Mouse (Mus musculus): ENCODE measurements around the gene Pou3f1.

Pou3f1 gene

DNA sequence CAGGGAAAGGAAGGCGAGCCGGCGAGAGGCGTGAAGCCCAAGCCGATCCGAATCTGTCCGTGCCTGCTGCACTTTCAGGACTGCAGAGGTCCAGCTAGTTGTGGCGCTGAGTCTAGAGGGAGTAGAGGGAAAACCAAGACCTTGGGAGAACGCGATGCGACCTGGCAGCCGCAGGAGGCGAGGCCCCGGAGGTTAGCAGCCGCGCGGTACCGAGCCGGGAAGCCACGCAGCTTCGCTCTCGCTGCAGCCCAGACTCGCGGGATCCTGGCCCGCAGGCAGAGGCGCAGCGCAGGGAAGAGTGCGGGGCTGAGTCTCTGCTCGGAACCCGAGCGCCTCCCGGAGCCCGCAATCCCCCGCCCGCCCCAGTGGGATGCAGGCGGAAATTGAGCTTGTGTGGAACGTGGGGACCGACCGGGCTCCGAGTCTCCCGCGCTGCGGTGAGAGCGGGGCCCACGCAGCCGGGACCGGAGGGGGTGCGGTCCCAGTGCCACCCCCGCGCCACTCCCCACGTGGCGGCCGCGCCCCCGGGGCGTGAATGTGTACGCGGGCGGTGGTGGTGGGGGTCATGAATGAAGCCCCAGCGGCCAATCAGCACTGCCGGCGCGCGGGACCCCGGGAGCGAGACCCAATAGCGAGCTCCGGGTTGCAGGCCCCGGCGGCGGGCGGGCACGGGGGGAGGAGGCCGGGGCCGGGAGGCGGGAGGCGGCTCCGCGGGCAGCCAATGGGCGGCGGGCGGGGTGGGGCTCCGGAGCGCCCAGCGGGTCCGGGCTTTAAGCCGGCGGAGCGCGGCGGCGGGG lies 445 bp downstream of the Pou3f1 start:
- DNase-seq (ENCODE audit: low spot score in 2 of 2), result peak; percentile 44 to 76

DNA sequence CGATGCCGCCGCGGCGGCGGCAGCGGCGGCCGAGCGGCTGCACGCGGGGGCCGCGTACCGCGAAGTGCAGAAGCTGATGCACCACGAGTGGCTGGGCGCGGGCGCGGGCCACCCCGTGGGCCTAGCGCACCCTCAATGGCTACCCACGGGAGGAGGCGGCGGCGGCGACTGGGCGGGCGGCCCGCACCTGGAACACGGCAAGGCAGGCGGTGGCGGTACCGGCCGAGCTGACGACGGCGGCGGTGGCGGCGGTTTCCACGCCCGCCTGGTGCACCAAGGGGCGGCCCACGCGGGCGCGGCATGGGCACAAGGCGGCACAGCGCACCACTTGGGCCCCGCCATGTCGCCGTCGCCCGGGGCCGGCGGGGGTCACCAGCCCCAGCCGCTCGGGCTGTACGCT lies 1.2 kb downstream of the Pou3f1 start:
- no peak for DNase-seq (ENCODE audit: low spot score in 2 of 2)

DNA sequence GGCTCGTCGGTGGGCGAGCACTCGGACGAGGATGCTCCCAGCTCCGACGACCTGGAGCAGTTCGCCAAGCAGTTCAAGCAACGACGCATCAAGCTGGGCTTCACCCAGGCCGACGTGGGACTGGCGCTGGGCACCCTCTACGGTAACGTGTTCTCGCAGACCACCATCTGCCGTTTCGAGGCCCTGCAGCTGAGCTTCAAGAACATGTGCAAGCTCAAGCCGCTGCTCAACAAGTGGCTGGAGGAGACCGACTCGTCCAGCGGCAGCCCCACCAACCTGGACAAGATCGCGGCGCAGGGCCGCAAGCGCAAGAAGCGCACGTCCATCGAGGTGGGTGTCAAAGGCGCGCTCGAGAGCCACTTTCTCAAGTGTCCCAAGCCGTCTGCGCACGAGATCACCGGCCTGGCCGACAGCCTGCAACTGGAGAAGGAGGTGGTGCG lies 1.8 kb downstream of the Pou3f1 start:
- DNase-seq (ENCODE audit: low spot score in 2 of 2), result no peak

DNA sequence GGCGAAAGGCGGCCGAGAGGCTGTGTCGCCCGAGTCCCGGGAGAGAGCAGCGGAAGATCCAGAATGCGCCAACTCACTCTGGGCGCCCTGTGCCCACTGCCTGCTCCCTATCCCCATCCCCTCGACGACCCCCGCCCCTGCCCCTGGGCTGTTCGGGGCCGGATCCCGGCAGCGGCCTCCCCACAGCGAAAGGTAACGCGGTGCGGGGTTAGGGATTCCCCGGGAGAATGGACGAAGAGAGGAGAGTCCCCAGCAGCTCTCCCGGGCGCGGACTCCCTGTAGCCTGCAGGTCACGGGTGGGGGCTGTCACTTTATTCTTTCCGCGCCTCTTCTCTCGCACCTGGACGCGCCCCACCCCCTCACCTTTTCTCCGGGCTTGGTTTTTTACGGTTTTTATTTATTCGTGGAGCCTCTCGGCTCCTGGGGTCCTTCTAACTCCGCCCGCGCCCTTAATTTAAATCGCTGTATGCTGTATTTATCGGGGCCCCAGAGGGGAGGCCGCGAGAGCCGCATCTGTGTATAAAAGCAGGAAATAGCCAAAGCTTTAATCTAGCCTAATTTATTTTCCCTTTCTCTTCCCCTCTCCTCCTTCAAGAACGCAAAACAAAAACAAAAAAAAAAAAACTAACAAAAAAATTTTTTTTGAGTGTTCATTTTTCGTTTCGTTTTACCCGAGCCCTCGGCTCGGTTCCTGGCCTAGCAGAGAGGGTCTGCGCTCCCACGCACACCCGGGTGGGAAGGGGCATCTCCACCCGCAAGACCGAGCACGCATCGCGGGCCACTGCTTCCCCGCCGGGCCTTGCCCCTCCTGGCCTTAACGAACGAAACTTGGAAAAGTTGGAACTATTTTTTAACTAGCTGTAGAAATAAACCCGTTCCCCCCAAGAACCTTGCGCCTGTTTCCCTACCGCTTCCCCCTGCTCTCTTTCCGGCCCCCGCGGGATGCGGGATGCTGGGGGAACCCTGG lies 2.9 kb downstream of the Pou3f1 start:
- no peak for DNase-seq (ENCODE audit: low spot score in 2 of 2)

DNA sequence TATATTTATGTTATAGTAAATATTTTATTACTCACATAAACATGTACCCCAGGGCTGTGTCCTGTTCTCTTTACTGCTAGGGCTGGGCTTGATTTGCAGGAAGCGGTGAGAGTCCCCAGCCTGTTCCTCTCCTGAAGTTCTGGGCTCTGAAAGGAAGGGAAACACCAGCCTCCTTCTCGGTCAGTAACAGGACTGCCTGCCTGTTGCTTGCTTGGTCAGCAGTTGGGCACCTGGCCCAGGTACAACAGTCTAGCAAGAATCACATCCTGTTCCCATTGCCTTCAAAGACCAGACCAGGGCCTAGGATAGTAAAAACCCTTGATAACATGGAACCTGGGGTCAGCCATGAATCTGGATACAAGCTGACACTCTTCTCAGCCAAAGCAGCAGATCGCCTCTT lies 4.0 kb downstream of the Pou3f1 start:
- no peak for DNase-seq (ENCODE audit: low spot score in 2 of 2)

DNA sequence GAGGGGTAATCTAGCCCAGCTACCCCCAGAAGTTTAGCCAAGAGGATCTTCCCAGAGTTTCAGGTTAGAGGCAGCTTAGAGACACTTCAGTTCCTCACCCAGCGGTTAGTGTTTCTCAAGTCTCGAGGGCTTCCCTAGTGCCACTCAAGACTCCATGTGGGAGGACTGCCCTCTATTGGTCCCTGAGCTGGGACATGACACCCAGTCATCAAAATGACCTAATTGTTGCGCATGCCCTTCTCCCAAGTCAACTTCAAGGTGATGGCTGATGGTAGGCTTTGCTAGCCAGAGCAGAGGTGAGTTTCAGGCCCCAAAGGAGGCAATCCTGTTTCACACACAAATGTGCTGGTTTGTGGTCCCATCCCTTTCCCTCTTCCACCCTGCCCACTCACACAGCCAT lies 6.4 kb downstream of the Pou3f1 start:
- no peak for DNase-seq (ENCODE audit: low spot score in 2 of 2)

DNA sequence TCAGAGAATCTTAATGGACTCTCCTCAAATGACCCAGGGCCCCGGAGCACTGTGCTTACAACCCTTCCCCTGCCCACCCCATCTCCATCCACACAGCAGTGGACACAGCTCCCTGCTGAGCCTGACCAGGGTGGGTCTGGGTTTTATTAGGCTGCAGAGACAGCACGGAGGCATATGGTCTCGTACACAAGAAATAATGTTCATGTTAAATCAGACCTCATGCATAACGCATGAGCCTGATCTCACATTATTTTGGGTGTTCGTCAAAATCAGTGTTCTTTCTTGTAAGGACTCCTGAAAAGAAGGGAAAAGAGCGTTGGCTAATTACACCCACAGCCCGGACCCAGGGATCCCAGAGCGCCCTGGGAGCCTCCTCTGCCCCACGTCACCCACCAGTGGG lies 7.6 kb downstream of the Pou3f1 start:
- DNase-seq (ENCODE audit: low spot score in 2 of 2), result no peak

DNA sequence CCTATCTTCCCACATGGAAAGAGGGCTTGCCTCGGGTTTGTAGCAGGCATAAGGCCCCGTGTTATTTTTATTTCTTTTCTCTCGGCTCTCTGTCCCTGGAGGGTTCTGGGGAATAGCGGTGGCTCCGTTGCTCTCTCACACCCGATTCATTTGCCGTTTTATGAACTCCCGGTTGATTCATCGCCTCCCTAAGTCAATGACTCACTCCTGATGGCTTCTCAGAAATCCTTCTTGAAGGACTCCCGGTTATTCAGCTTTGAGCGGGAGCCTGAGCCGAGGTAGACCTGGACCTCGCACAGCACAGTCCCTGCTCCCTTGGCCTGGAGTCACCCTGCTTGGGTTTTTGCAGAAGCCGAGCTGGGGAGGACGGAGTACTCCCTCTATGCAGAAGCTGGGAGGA lies 8.0 kb downstream of the Pou3f1 start:
- DNase-seq (ENCODE audit: low spot score in 2 of 2), result no peak

DNA sequence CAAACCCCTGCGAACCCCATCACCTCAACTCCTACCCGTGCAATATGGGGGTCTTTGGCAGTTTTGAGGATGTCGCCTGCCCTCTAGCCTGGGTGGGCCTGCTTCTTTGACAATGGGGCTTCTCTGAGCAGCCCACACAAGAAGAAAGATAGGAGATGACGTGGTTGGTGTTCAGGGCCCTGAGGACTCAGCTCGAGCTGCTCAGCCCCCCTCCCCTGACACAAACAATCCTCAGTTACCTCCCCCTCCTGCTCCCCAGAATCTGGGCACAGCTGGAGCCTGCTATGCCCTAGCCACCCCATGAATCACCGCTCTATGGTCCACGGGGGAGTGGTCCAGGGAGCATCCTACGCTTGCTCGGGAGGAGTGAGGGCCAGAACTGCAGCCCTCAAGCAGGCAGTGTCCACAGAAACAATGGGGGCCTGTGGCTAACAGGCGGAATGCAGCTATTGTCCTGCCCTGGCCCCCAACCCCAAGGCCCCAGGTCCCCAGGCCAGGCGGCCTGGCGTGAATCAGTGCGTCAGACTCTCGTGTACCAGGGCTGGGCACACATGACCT lies 10.9 kb downstream of the Pou3f1 start:
- no peak for DNase-seq (ENCODE audit: low spot score in 2 of 2)

DNA sequence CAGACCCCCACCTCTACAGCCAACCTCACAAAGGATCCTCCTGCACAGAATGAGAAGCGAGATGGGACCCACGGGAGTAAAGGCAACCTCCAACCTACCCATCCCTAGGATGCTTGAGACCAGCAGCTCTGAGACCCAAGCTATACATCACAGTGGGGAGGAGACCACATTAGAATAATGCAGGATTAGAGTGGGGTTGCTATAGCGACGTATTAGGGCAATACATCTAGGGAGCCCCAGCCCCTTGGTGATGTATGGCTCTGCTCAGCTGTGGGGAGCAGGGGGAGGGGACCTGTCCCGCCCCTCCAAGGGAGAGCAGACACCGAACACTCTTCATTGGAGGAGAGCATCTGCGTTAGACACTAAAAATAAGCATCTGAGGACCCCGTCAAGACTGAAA lies 11.5 kb downstream of the Pou3f1 start:
- DNase-seq (ENCODE audit: low spot score in 2 of 2), result no peak

DNA sequence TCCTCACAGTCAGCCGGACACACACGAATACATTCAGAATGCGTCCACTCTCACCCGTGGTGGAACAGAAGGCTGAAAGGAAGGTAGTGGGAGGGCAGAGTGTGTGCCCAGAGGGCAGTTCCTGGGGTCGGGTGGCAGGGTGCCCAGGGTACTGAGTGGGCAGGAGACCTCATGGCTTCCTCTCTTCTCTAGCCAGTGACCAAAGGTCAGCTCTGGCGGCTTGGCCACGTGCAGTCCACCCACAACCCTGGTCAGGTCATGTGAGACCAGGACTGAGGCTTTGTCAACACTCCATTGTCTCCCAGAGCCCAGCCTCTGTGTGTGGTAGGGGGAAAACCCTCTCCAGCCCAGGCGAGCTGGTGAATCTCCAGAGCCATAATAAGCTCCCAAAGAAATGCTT lies 13.6 kb downstream of the Pou3f1 start:
- DNase-seq (ENCODE audit: low spot score in 2 of 2), result no peak

DNA sequence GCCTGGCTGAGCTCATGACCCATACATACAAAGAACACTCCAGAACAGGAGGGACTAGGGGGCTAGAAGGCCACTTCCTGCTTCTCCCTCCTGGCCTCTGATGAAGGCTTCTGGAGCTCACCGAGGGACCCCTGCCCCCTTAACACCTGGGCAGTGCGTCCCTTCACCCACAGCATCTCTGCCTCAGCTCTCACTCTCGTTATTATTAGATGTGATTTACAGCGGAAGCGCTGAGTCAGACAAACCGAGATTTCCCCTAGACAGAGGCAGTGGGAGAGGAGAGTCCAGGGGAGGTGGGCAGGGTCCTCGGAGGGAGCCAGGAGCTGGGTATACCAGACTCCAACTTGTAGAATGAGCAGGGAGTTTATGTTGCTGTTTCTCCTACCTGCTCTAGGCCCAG lies 15.0 kb downstream of the Pou3f1 start:
- DNase-seq (ENCODE audit: low spot score in 2 of 2), result no peak

DNA sequence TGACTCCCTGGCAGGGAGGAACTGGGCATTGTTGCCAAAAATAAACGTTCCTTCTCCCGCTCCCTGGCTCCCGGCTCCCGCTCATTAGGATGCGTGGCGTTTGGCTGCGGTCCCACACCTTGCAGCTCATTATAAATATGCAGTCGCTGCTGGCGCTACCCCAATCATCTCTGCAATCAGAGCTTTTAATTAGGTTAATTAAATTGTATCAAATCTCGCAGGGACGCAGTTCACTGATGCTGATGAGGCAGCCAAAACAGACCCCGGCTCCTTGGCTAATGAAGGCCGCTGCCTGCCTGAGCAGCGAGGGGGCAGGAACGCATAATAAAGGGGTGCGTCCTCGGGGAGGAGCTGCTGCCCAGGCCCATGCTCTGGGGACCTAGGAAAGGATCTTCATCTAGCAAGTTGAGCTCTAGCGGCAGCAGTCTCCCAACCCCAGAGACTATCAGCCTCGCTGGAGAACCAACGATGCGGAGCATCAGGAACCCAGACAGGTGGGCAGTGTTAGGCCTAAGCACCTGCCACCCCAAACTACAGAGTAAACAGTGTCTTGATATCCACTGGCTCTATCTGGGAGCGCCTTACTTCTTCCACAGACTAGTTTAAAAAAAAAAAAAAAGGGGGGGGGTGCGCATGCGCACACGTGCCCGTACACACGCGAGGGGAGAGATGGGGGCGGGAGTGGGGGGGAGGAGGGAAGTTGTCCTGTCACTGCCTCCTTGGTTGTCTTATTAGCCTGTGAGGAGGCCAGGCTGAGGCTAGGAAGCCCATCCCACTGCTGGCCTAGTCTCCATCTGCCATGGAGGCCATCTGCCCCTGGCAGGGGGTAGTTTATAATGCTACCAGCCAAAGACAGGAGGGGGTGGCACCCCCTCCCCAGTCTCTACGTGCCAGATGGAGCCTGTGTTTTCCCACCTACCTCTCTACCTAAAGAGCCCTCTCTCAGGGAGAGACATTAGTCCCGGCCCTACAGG lies 16.0 kb downstream of the Pou3f1 start:
- no peak for DNase-seq (ENCODE audit: low spot score in 2 of 2)

DNA sequence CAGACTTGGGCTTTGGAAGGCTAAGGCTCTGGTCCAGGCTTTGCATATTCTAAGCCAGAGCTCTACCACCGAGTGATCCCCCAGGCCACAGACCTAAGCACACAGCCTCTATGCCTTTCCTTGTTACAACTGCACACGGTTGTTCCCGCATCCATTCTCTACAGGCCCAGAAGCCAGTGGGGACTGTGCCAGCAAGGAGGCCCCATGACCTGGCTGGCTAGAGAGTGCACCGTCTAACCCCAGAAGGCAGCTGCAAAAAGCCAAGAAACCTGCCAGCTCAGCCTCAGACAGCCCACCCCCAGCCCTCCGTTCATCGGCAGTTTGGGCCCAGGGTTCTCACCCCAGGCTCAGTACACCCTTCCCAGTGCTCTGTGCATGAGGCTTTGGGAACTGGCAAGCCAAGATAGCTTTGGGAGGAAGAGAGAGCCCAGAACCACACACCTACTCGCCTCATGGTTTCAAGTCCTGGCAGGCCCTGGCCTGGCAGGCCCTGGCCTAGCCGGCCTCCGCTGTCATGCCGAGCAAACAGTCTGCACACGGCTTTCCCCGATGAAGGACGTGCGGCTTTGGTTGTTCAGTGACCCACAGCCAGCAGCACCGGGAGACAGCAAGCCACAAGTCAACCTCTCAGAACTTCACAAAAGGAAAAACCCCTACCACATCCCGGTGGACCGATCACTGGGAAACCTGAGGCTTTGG lies 17.9 kb downstream of the Pou3f1 start:
- DNase-seq (ENCODE audit: low spot score in 2 of 2), result no peak

DNA sequence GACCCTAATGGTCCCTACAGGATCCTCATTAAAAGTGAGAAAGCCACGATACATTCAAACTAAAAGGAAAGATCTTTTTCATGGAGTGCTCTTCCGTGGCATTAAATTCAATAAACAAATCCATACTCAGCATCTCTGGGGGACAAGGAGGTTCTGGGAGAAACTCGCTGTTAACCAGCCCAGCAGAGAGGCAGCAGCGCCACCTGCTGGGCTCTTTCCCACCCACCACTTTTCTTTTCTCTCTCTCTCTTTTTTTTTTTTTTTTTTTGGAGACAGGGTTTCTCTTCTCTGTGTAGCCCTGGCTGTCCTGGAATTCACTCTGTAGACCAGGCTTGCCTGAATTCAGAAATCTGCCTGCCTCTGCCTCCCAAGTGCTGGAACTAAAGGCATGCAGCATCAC lies 18.4 kb downstream of the Pou3f1 start:
- DNase-seq (ENCODE audit: low spot score in 2 of 2), result peak in 1 of 2 experiments; percentile 74

DNA sequence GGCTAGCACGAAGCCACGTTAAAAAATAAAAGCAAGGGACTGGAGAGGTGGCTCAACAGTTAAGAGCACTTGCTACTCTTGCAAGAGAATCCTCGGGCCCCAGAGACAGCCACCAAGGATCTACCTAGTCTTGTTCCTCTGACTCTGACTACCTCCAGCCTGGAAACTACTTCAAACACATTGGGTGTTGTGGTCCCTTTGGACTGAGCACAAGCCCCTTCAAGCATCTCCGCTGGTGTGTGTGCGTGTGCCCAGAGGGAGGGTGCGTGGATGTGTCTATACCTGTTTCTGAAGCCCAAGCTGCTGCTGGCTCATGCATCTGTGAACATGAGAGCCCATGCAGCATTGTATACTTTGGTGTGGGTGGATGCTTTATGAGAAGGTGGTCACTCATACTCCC lies 19.4 kb downstream of the Pou3f1 start:
- no peak for DNase-seq (ENCODE audit: low spot score in 2 of 2)

DNA sequence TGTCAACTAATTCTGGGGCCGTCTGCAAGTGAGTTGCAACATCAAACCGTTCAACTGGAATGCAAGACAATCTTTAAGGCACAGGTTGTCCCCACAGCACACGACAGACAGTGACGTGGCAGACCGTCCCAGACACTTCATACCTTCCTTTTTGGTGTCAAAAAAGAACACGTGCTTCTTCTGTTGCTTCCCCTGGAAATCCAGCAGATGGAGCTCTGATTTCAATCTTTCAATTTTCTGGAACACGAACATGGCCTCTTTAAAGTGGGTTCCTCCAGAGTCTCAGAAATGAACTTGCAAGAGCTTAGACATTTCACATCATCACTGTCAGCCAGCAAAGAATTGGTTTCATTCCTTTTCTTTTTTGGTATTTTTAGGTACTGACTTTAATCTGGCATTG lies 25.7 kb downstream of the Pou3f1 start:
- DNase-seq (ENCODE audit: low spot score in 2 of 2), result no peak

DNA sequence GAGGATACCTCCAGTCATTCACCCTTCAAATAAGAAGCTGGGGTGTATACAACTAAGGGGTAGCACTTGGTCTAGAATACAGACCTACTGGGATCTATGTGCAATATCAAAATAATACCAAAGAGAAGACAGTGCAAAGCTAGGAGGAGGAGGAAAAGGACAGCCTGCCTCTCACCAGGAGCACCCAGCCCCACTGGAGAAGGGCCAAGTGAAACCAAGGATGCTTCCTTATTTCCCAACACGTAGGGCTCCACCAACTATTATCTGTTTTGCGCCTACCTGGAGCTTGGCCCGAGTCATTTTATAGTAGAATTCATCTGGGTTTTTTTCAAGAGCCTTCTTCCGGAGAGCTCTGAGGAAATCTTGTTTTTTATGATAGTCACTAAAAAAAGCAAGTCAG lies 26.9 kb downstream of the Pou3f1 start:
- DNase-seq (ENCODE audit: low spot score in 2 of 2), result no peak

DNA sequence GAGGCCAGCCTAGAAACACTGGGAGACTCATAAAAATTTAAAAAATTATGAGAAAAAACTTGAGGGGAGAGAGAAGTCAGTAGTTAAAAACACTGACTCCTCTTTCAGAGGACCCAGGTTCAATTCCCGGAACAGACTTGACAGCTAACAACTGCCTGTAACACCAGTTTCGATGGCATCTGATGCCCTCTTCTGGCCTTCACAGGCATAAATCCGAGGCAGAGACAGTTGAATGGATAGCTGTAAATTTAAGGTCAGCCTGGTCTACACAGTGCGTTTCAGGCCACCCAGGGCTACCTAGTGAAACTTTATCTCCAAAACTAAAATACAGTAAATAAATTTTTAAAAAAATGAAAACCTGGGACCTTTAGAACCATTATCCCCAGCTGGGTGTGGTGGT lies 28.4 kb downstream of the Pou3f1 start:
- no peak for DNase-seq (ENCODE audit: low spot score in 2 of 2)

DNA sequence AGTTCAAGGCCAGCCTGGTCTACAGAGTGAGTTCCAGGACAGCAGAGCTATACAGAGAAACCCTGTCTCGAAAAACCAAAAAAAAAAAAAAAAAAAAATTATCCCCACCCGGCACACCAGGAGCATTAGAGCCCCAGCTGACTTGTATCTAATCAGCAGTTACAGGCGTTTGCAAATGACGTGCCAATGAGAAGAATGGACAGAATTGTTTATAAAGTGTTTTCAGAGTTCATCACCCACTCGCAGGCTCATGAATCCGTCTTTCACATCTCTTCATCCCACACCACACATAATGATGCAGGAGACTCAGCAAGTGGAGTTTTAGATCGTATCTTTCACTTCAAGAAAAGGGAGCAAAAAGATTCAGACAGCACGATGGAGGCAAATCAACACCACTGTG lies 28.8 kb downstream of the Pou3f1 start:
- DNase-seq (ENCODE audit: low spot score in 2 of 2), result no peak

DNA sequence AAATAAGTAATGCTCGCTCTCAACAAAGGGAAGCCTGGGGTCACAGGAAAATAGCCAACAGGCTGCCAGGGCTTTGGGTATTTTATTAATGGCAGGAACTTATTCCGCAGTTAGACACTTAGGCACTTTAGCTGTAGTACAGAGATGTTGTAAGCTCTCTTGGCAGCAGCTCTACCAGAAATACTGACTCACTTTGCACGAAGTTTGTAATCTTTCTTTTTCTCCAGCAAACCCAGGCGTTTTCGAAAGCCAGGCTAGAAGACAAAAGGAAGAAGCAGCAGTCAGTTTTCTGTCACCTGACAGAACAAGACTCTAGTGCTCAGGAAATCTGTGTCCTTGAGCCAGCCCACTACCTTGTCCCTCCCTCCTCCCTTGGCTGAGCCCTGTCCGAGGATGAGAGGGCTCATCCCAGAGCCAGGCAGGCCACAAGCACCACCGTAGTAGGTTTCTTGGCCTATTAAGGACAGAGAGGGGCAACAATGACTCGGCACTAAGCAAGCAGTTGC lies 29.3 kb downstream of the Pou3f1 start:
- DNase-seq (ENCODE audit: low spot score in 2 of 2), result no peak

Data from spleen, postnatal 4 days (tissue).